Mouse (Mus musculus): Measurements from ENCODE around the gene Ambra1.

Gene Ambra1

GRCm38 (mm10) chr2:91934826-91935525 is 205.0 kb downstream of the Ambra1 start:
- no peak for DNase-seq (ENCODE audit: low spot score)

- DNase-seq (ENCODE audit: low spot score): no peak
Measured at GRCm38 (mm10) chr2:91936154-91936553, 206.2 kb downstream of the Ambra1 start.

GRCm38 (mm10) chr2:91939303-91939935 is 209.5 kb downstream of the Ambra1 start:
- DNase-seq (ENCODE audit: low spot score): no peak

- no peak for DNase-seq (ENCODE audit: low spot score)
Measured at GRCm38 (mm10) chr2:91942356-91942755, 212.4 kb downstream of the Ambra1 start.

GRCm38 (mm10) chr2:91944170-91944950 is 214.4 kb downstream of the Ambra1 start:
- DNase-seq (ENCODE audit: low spot score): peak; percentile 77

- DNase-seq (ENCODE audit: low spot score): no peak
Measured at GRCm38 (mm10) chr2:91945483-91945882, 215.5 kb downstream of the Ambra1 start, which contains the start of gene Gm9821. Gene Gm9821 (plus strand): TSS chr2:91945703.

GRCm38 (mm10) chr2:91946836-91947235 is 216.9 kb downstream of the Ambra1 start:
- DNase-seq (ENCODE audit: low spot score): peak; percentile 55

- DNase-seq (ENCODE audit: low spot score): peak; percentile 78
Measured at GRCm38 (mm10) chr2:91947397-91948150, 217.6 kb downstream of the Ambra1 start.

GRCm38 (mm10) chr2:91948151-91948509 is 218.2 kb downstream of the Ambra1 start:
- DNase-seq (ENCODE audit: low spot score): no peak

GRCm38 (mm10) chr2:91948792-91949241 is 218.9 kb downstream of the Ambra1 start:
- peak; percentile 50 for DNase-seq (ENCODE audit: low spot score)

- peak; percentile 86 for DNase-seq (ENCODE audit: low spot score)
Measured at GRCm38 (mm10) chr2:91949411-91950274, 219.7 kb downstream of the Ambra1 start.

GRCm38 (mm10) chr2:91950275-91951085 is 220.5 kb downstream of the Ambra1 start:
- peak; percentile 87 for DNase-seq (ENCODE audit: low spot score)

- peak; percentile 68 for DNase-seq (ENCODE audit: low spot score)
Measured at GRCm38 (mm10) chr2:91953825-91954224, 223.9 kb downstream of the Ambra1 start.

GRCm38 (mm10) chr2:91955121-91955591 is 225.2 kb downstream of the Ambra1 start:
- no peak for DNase-seq (ENCODE audit: low spot score)

- DNase-seq (ENCODE audit: low spot score): no peak
Measured at GRCm38 (mm10) chr2:91955875-91956274, 225.9 kb downstream of the Ambra1 start.

GRCm38 (mm10) chr2:91957096-91957495 is 227.2 kb downstream of the Ambra1 start:
- DNase-seq (ENCODE audit: low spot score): peak; percentile 74

- DNase-seq (ENCODE audit: low spot score): no peak
Measured at GRCm38 (mm10) chr2:91958049-91958448, 228.1 kb downstream of the Ambra1 start.

- DNase-seq (ENCODE audit: low spot score): peak; percentile 78
Measured at GRCm38 (mm10) chr2:91958701-91959457, 228.9 kb downstream of the Ambra1 start.

All from MN1 (cell line).